Mouse (Mus musculus) neural tube, embryonic 15.5 days (tissue): Measurements from ENCODE around the gene Ccl26. TPM values are rescaled to one million over a fixed set of nuclear protein-coding genes. Genes with fewer than 3 reads are reported as not detected.

Experiments used
- ATAC-seq: fragments of 200-750 bp; cut with Nextera tagmentation; 2 replicates; pipeline ENCODE4 v1.8.0; 2017; ENCODE audit warnings: mild to moderate bottlenecking, moderate TSS enrichment, moderate library complexity; ENCODE audit not compliant: low FRiP score
- H3K27ac ChIP-seq: fragments of 300-500 bp; sonication (generic); replicated peaks from 2 replicates; pipeline ENCODE4 v1.5.1; 2015; ENCODE audit warnings: mild to moderate bottlenecking, inconsistent platforms
- H3K27me3 ChIP-seq: fragments of 300-500 bp; sonication (generic); replicated peaks from 2 replicates; pipeline ENCODE4 v1.6.1; 2015; ENCODE audit warnings: inconsistent platforms
- H3K36me3 ChIP-seq: fragments of 300-500 bp; sonication (generic); 2 replicates; pipeline ENCODE4 v1.6.1; 2015; ENCODE audit warnings: inconsistent platforms
- H3K4me1 ChIP-seq: fragments of 300-500 bp; sonication (generic); 2 replicates; pipeline ENCODE4 v1.6.1; 2015; ENCODE audit warnings: inconsistent platforms
- H3K4me2 ChIP-seq: fragments of 300-500 bp; sonication (generic); 2 replicates; pipeline ENCODE4 v1.6.1; 2015; ENCODE audit warnings: inconsistent platforms, mild to moderate bottlenecking, moderate library complexity
- H3K4me3 ChIP-seq: fragments of 300-500 bp; sonication (generic); replicated peaks from 2 replicates; pipeline ENCODE4 v1.5.1; 2015; ENCODE audit warnings: mild to moderate bottlenecking, inconsistent platforms
- H3K9ac ChIP-seq: fragments of 300-500 bp; sonication (generic); replicated peaks from 2 replicates; pipeline ENCODE4 v1.6.1; 2015; ENCODE audit warnings: mild to moderate bottlenecking, inconsistent platforms
- H3K9me3 ChIP-seq: fragments of 300-500 bp; sonication (generic); replicated peaks from 2 replicates; pipeline ENCODE4 v1.6.1; 2016; ENCODE audit warnings: inconsistent platforms
- WGBS: fragments of 180-500 bp; shearing (Covaris S2); methylation state at CpG from one replicate; pipeline ENCODE4 v1.1.7; 2015; ENCODE audit warnings: mixed read lengths; 5-methylcytosine and 5-hydroxymethylcytosine counted together
- polyA plus RNA-seq: library from polyadenylated mRNA; unstranded; fragments of >200 nt; fragmentation: Nextera tagmentation; extraction: Ambion mirVana; gene quantifications from 2 replicates; pipeline ENCODE4 v1.2.1, GENCODE M21; 2015

The Ccl26 gene
- polyA plus RNA-seq, 1 experiment from 2014 or later = not detected

GRCm38 (mm10) chr5:135568698-135569097, 5.3 kb upstream of the Ccl26 start:
- no peak overlapping the region for H3K9ac ChIP-seq
- WGBS = 68% methylated on average over 6 of the region's 6 CpGs
- H3K4me1 ChIP-seq = no peaks in the 10 kb centered on the region
- no peak overlapping the region for H3K4me3 ChIP-seq
- H3K9me3 ChIP-seq = no peaks in the 10 kb centered on the region
- H3K27me3 ChIP-seq = no peaks in the 10 kb centered on the region
- H3K27ac ChIP-seq = no peak overlapping the region
- no peaks in the 10 kb centered on the region for H3K36me3 ChIP-seq
- no peak overlapping the region for H3K4me2 ChIP-seq
- no peak for ATAC-seq

- ATAC-seq = no peak
- WGBS = 75% methylated on average over 6 of the region's 6 CpGs
- no peaks in the 10 kb centered on the region for H3K27me3 ChIP-seq
Measured at GRCm38 (mm10) chr5:135567556-135568265, 4.3 kb upstream of the Ccl26 start.

GRCm38 (mm10) chr5:135557671-135558070, 5.7 kb downstream of the Ccl26 start:
- H3K4me1 ChIP-seq = peaks cover 26% of the 10 kb centered on the region
- H3K27ac ChIP-seq = peak overlapping the region; percentile 76
- H3K27me3 ChIP-seq = no peaks in the 10 kb centered on the region
- no peak overlapping the region for H3K4me2 ChIP-seq
- no peaks in the 10 kb centered on the region for H3K9me3 ChIP-seq
- H3K9ac ChIP-seq = no peak overlapping the region
- ATAC-seq = peak; percentile 21; the same call in 1 of the 2 replicates
- no peaks in the 10 kb centered on the region for H3K36me3 ChIP-seq
- no peak overlapping the region for H3K4me3 ChIP-seq
- 34% methylated on average over 3 of the region's 3 CpGs for WGBS

More at GRCm38 (mm10) chr5:135567556-135568265, 4.3 kb upstream of the Ccl26 start:
- Histone ChIP-seq H3K27ac (no peak overlapping the region), H3K9ac (no peak overlapping the region), H3K4me2 (no peak overlapping the region), H3K4me3 (no peak overlapping the region), H3K36me3 (no peaks in the 10 kb centered on the region), H3K9me3 (no peaks in the 10 kb centered on the region), H3K4me1 (no peaks in the 10 kb centered on the region)

DNA sequence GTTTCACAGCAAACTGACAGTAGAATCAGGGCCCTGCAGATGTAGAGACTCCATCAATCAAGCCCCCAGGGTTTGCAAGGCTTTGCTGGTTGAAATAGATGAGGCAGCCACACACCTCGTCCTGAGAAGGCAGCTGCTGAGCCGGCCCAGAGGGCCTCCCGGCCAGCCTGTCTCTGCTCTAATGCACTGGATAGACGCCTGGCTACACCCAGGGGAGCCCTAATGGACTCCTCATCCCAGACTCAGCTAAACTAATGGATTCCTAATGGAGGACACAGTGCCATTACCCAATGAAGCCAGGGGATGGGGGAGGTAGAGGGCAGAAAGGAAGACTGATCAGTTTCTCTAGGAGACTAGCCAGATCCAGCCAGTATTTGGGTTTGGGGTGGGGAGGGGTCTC, 6.3 kb downstream of the Ccl26 start:
- Histone ChIP-seq H3K27me3 (no peaks in the 10 kb centered on the region), H3K4me3 (no peak overlapping the region), H3K9me3 (no peaks in the 10 kb centered on the region), H3K4me1 (peaks cover 26% of the 10 kb centered on the region), H3K4me2 (no peak overlapping the region), H3K27ac (peak overlapping the region; percentile 76), H3K9ac (no peak overlapping the region), H3K36me3 (no peaks in the 10 kb centered on the region)
- peak; percentile 79 for ATAC-seq
- 13% methylated on average over 4 of the region's 4 CpGs for WGBS

DNA sequence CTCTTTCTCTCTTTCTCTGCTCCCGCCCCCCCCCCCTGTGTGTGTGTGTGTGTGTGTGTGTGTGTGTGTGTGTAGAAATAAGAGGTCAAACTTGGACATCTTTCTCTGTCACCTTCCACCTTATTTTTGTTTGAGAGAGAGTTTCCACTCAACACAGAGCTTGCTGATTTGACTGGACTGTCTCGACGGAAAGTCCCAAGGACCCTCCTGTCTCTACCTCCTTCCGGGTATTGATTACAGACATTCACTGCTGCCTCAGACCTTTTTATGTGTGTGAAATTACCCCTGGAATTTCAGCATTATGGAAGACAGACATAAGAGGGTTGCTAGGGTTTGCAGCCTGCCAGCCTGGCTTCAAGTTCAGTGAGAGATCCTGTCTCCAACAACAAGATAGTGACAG, 7.1 kb downstream of the Ccl26 start:
- H3K36me3 ChIP-seq = no peaks in the 10 kb centered on the region
- H3K4me1 ChIP-seq = peaks cover 26% of the 10 kb centered on the region
- H3K27ac ChIP-seq = peak overlapping the region; percentile 76
- H3K4me3 ChIP-seq = no peak overlapping the region
- no peak overlapping the region for H3K9ac ChIP-seq
- ATAC-seq = no peak
- no peaks in the 10 kb centered on the region for H3K9me3 ChIP-seq
- H3K27me3 ChIP-seq = no peaks in the 10 kb centered on the region
- WGBS = 68% methylated on average over 3 of the region's 4 CpGs
- H3K4me2 ChIP-seq = no peak overlapping the region

DNA sequence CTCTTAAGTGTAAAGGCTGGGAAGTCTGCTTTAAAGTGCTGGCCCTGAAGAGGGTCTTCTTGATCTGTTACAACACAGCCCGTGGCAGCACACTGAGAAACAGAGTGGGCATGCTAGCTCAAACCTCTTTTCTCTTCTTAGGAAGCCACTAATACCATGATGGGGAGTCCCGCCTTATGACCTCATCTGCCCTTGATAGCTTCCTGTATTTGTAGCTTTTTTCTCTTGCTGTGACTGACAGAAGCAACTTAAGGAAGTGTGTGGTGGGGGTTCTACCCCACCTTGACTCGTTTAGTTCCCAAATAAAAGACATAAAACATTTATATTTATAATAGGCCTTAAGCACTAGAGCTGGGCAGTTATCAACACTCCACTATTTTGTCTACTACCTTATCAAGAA, 11.8 kb downstream of the Ccl26 start:
- Histone ChIP-seq H3K4me3 (no peak overlapping the region), H3K9me3 (no peaks in the 10 kb centered on the region), H3K4me2 (no peak overlapping the region), H3K9ac (no peak overlapping the region), H3K36me3 (no peaks in the 10 kb centered on the region), H3K27me3 (no peaks in the 10 kb centered on the region), H3K4me1 (peaks cover 7% of the 10 kb centered on the region; the same call in 1 of the 2 replicates), H3K27ac (no peak overlapping the region)
- WGBS = 82% methylated on average over 3 of the region's 3 CpGs
- no peak for ATAC-seq

DNA sequence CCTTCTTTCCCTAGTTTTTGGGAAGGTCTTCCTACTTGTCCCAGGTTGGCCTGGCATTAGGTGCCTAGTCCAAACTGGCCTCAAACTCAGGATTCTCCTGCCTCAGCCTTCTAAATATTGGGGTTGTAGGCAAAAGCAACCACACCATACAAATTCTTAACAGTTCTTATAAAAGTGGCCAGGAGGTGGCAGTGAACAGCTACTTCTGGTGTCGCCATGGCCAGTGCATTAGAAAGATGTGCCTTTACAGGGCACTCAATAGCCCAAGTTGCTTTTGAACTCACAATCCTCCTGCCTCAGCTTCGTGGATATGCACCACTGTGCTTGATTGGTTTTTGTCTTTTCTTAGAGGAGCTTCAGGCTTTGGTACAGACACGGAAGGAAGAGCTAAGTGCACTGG, 12.5 kb downstream of the Ccl26 start:
- H3K4me2 ChIP-seq = no peak overlapping the region
- H3K27me3 ChIP-seq = no peaks in the 10 kb centered on the region
- ATAC-seq = no peak
- H3K9ac ChIP-seq = no peak overlapping the region
- H3K36me3 ChIP-seq = no peaks in the 10 kb centered on the region
- peaks cover 6% of the 10 kb centered on the region; the same call in 1 of the 2 replicates for H3K4me1 ChIP-seq
- no peaks in the 10 kb centered on the region for H3K9me3 ChIP-seq
- H3K27ac ChIP-seq = no peak overlapping the region
- WGBS = 32% methylated on average over 3 of the region's 3 CpGs
- H3K4me3 ChIP-seq = no peak overlapping the region

DNA sequence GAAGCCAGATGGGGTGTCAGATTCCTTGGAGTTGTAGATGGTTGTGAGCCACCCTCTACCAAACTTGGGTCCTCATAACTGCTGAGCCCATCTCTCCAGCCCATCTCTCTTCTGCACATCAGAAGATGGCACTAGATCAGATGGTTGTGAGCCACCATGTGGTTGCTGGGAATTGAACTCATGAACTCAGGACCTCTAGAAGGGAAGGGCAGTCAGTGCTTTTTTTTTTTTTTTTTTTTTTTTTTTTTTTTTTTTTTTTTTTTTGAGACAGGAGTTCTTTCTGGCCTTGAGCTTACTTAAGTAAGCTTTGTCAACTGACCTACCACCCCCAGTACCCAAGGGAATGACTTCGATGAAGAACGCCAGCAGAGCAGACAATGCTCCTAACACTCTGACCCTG, 15.4 kb downstream of the Ccl26 start:
- no peaks in the 10 kb centered on the region for H3K27me3 ChIP-seq
- peaks cover 17% of the 10 kb centered on the region for H3K4me1 ChIP-seq
- no peak overlapping the region for H3K4me2 ChIP-seq
- no peaks in the 10 kb centered on the region for H3K9me3 ChIP-seq
- no peaks in the 10 kb centered on the region for H3K36me3 ChIP-seq
- 77% methylated on average over 2 of the region's 2 CpGs for WGBS
- H3K4me3 ChIP-seq = no peak overlapping the region
- H3K9ac ChIP-seq = no peak overlapping the region
- ATAC-seq = no peak
- H3K27ac ChIP-seq = no peak overlapping the region

DNA sequence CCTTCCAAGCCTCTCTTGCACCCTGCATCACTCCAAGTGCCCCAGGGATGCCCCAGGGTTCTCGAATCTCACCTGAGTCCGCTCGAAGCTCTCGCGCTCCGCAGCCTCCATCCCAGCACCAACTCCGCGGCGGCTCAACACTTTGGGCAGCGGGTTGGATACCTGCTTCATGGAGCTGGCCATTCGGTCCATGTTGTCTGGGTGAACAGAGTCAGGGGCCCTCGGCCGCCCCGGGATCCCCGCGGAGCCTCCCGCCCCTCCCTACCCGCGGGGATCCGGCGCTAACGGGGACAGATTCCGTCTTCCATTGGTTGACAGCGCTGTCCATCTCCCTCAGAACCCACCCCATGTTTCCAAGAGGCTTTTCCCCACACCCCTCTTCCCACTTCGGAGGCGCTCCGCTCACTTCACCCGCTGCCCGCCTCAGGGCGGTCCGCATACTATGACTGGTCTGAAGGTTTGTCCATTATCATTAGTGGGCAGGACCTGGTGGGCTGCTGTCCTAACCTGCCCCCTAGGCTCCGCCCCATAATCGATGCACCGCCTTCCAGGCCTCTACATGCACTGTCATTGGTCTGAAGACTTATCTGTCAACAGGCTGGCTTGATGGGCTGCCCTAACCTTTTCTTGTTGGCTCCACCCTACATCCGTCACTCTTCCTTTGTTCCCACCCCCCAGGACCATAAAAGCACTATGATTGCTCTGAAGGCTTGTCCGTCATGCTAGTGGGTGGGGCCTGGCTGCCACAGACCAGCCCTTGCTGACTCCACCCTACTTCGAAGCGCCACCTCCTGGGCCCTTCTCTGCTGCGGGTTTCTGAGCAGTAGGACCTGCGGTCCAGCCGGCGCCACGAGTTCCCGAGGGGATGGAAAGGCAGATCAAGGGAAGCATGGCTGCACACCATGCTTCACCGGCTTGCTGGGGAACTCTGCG, 18.2 kb downstream of the Ccl26 start, which contains the start of gene Hip1:
TSS of gene Hip1 (minus strand) at position 256 of the 933 bp plus-strand sequence.
- peak within 1 kb of the TSS; percentile 97 for H3K4me2 ChIP-seq
- no peaks in the 10 kb centered on the region for H3K27me3 ChIP-seq
- WGBS = under 1% methylated on average over 46 of the region's 46 CpGs

DNA sequence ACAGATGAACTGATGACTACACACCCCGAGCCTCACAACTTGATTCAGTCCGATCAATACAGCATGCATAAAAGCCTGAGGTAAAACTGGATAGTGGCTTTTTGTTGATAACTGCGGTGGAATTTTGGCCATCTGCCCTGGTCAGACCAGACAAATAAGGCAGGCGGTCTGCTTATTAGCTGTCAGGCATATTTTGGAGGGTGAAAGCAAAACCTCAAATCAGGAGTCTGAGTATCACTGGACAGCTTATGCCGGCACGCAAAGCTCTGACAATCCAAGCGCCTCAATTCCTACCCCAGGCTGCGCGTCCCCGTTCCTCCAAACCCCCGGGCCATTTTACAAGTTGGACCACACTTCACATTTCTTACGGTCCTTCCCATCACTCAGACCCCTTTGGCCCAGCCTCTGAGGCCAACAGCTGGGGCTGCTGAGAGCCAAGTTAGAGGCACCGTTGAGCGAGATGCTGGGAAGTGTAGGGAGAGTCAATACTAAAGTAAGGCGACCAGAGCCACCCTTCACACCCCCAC, 19.3 kb downstream of the Ccl26 start:
- Histone ChIP-seq H3K9me3 (no peaks in the 10 kb centered on the region), H3K4me3 (peak overlapping the region; percentile 84), H3K27ac (peak overlapping the region; percentile 74; the same call in 1 of the 2 replicates), H3K4me2 (peak overlapping the region; percentile 97), H3K27me3 (no peaks in the 10 kb centered on the region), H3K36me3 (no peaks in the 10 kb centered on the region), H3K9ac (peak overlapping the region; percentile 82), H3K4me1 (peaks cover 17% of the 10 kb centered on the region)
- WGBS = 6% methylated on average over 15 of the region's 15 CpGs
- no peak for ATAC-seq

More for the DNA sequence above, 18.2 kb downstream of the Ccl26 start, which contains the start of gene Hip1:
- peak within 1 kb of the TSS; percentile 74 for H3K27ac ChIP-seq
- H3K9me3 ChIP-seq = no peaks in the 10 kb centered on the region
- peak within 1 kb of the TSS; percentile 82 for H3K9ac ChIP-seq
- peak within 1 kb of the TSS; percentile 84 for H3K4me3 ChIP-seq
- H3K4me1 ChIP-seq = peaks cover 17% of the 10 kb centered on the region
- ATAC-seq = peak; percentile 99
- no peaks in the 10 kb centered on the region for H3K36me3 ChIP-seq

GRCm38 (mm10) chr5:135537794-135538214, 25.6 kb downstream of the Ccl26 start:
- 0 out of 2 replicates have a peak, but pooled peaks cover 5% of the 10 kb centered on the region for H3K4me1 ChIP-seq
- no peak for ATAC-seq

More at GRCm38 (mm10) chr5:135537794-135538214, 25.6 kb downstream of the Ccl26 start:
- H3K27me3 ChIP-seq = no peaks in the 10 kb centered on the region
- H3K4me2 ChIP-seq = no peak overlapping the region
- 83% methylated on average over 10 of the region's 10 CpGs for WGBS
- no peaks in the 10 kb centered on the region for H3K36me3 ChIP-seq
- H3K9ac ChIP-seq = no peak overlapping the region
- no peak overlapping the region for H3K27ac ChIP-seq
- no peak overlapping the region for H3K4me3 ChIP-seq
- no peaks in the 10 kb centered on the region for H3K9me3 ChIP-seq
